Mouse (Mus musculus) layer of hippocampus, adult 8-10 months (tissue): Measurements from ENCODE around the gene H2afz. TPM values are rescaled to one million over a fixed set of nuclear protein-coding genes. Genes with fewer than 3 reads are reported as not detected.
A peak's percentile ranks its signal among the peaks of the same experiment; 100 is the strongest.
"Not testable (repeated sequence)": the region's sequence is repeated elsewhere in the genome, so short reads cannot be mapped to it uniquely, and the experiment has no call there.

Source experiments
- DNase-seq, 2 experiments: peaks; one replicate each; pipeline ENCODE4 v3.0.0; 2022; ENCODE audit warnings: low spot score in 2 of 2
- total RNA-seq, 4 experiments: library from RNA; stranded (reverse); gene quantifications; 2 replicates each; pipeline ENCODE4 v1.2.4; 2022

H2afz gene
- 100 to 1,000 TPM; 138 to 151 (median 148) TPM for total RNA-seq

GRCm38 (mm10) chr3:137864124-137864987 is at the start of gene H2afz:
H2afz (plus strand) TSS chr3:137864487.
- DNase-seq, result peak; percentile 97

GRCm38 (mm10) chr3:137818713-137819112 is 45.6 kb upstream of the H2afz start:
- DNase-seq, result no peak

- no peak for DNase-seq
Measured at GRCm38 (mm10) chr3:137820688-137821467, 43.4 kb upstream of the H2afz start.

GRCm38 (mm10) chr3:137823317-137823716 is 41.0 kb upstream of the H2afz start:
- DNase-seq, result no peak

- DNase-seq, result no peak
Measured at GRCm38 (mm10) chr3:137827678-137828077, 36.6 kb upstream of the H2afz start.

GRCm38 (mm10) chr3:137831156-137831555 is 33.1 kb upstream of the H2afz start:
- no peak for DNase-seq

GRCm38 (mm10) chr3:137833128-137833527 is 31.2 kb upstream of the H2afz start:
- DNase-seq, result no peak

GRCm38 (mm10) chr3:137833698-137834097 is 30.6 kb upstream of the H2afz start:
- no peak for DNase-seq

GRCm38 (mm10) chr3:137836543-137836942 is 27.7 kb upstream of the H2afz start:
- DNase-seq, result no peak

GRCm38 (mm10) chr3:137838160-137838559 is 26.1 kb upstream of the H2afz start:
- no peak for DNase-seq

GRCm38 (mm10) chr3:137842944-137843343 is 21.3 kb upstream of the H2afz start:
- no peak for DNase-seq

- no peak for DNase-seq
Measured at GRCm38 (mm10) chr3:137844263-137844662, 20.0 kb upstream of the H2afz start.

- no peak for DNase-seq
Measured at GRCm38 (mm10) chr3:137846552-137846951, 17.7 kb upstream of the H2afz start.

- no peak for DNase-seq
Measured at GRCm38 (mm10) chr3:137848354-137848753, 15.9 kb upstream of the H2afz start.

- no peak for DNase-seq
Measured at GRCm38 (mm10) chr3:137849697-137850096, 14.6 kb upstream of the H2afz start.

GRCm38 (mm10) chr3:137851196-137851595 is 13.1 kb upstream of the H2afz start:
- DNase-seq, result no peak

- DNase-seq, result not testable (repeated sequence)
Measured at GRCm38 (mm10) chr3:137853011-137853410, 11.3 kb upstream of the H2afz start.

GRCm38 (mm10) chr3:137855328-137855727 is 9.0 kb upstream of the H2afz start:
- no peak for DNase-seq

GRCm38 (mm10) chr3:137856061-137856460 is 8.2 kb upstream of the H2afz start:
- DNase-seq, result no peak

GRCm38 (mm10) chr3:137860394-137861170 is 3.7 kb upstream of the H2afz start:
- no peak for DNase-seq

- DNase-seq, result no peak
Measured at GRCm38 (mm10) chr3:137861436-137861835, 2.9 kb upstream of the H2afz start.

GRCm38 (mm10) chr3:137862600-137862999 is 1.7 kb upstream of the H2afz start:
- no peak for DNase-seq
